Mouse (Mus musculus) urinary bladder, adult 18-20 months (tissue): Measurements from ENCODE around the gene Msl1.
A peak's percentile ranks its signal among the peaks of the same experiment; 100 is the strongest.

ENCODE experiments used
- DNase-seq, 2 experiments: peaks; one replicate each; pipeline ENCODE4 v3.0.0; 2022; ENCODE audit warnings: low spot score in 2 of 2, mixed read lengths in 2 of 2

Gene Msl1

GRCm38 (mm10) chr11:98795015-98795713, at the start of gene Msl1:
Gene Msl1, plus strand, starts transcription at chr11:98795516.
- DNase-seq, result peak; percentile 80 to 84

- DNase-seq, result no peak
Observed at GRCm38 (mm10) chr11:98745932-98746853, 49.1 kb upstream of the Msl1 start.

- DNase-seq, result peak in 1 of 2 experiments; percentile 84
Observed at GRCm38 (mm10) chr11:98746855-98747693, 48.2 kb upstream of the Msl1 start.

DNA sequence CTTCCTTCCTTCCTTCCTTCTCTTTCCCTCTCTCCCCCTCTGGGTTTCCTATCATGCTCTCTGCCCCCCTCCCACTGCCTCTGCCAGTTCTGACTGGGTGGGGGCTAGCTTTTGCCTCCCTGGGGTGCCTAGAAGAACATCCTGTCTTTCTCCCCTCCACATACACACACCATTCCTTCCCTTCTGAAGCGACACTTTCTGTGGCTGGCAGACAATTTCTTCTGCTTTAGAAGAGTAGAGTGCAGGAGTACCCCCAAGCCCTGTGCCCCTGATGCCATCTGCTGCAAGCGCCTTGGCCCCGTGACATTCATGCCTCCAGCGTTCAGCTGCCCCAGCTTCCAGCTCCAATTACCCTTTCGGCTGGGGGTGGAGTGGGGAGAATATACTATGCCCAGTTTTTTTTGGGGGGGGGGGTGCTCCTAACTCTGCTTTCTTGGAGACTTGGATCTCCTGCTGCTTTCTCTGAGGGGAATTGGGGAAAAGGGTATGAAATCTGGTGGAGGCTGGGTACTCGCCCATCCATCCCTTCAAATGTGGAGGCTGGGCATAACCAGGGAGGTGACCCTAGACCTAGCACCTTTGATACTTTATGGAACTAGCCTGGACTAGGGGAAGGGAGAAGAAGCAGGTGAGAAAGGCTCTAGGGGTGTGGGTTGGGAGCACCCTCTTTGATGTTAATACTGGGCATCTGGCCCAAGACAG, 47.4 kb upstream of the Msl1 start:
- DNase-seq, result no peak

DNA sequence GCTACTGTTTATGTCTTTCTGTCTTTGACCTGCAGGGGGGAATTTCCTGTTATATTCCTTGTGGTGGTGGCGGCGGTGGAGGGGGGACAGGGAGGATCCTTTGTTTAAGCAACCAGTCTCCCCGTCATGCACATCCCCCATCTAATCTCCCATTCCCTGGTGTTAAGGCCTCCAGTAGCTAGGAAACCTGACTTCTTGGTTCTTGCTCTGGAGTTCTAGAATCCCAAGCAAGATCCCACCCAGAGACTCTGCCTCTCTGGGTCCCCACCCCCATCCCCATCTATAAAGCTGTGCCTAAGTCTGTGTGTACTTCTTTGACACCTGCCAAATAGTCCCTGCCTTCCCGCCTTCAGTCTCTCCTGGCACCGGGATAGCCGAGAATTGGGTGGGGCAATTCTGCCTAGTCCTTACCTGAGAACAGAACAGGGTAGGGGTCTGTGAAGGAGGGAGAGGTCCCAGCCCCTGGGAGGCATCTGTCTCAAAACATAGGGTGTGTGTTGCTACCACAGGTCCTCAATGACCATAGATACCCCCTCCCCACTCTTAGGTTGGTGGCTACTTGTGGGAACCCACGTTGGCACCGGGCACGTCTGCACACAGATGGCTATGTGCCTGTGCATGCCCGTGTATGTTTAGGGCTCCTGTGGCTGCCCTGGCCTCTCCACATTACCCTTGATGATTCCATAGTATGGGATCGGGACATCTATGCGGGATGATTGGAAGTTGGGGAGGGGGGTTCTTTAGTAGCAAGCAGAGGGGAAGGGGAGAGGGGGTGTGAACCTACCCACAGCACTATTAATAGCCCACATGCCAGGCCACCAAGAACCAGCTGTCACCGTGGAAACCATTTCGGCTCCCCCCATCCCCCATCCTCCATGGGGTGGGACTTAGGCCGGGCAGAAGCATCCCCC, 46.6 kb upstream of the Msl1 start:
- DNase-seq, result no peak

DNA sequence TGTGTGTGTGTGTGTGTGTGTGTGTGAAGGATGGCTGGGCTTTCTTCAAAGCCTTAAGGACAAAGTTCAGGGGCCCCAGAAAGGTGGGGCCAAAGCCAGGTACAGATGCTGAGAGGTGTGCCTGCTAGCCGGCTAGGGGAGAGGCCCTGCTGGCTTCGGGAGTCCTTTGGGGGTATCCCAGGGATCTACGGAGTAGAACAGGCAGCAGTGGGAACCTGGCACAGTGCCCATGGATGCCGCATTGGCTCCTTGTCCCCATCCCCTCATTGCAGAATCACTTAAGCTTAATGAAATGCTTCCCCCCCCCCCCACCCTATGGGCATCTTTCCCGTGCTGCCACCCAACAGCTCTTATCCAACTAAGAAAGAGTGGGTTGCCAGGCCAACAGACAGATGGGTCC, 45.6 kb upstream of the Msl1 start:
- DNase-seq, result no peak

DNA sequence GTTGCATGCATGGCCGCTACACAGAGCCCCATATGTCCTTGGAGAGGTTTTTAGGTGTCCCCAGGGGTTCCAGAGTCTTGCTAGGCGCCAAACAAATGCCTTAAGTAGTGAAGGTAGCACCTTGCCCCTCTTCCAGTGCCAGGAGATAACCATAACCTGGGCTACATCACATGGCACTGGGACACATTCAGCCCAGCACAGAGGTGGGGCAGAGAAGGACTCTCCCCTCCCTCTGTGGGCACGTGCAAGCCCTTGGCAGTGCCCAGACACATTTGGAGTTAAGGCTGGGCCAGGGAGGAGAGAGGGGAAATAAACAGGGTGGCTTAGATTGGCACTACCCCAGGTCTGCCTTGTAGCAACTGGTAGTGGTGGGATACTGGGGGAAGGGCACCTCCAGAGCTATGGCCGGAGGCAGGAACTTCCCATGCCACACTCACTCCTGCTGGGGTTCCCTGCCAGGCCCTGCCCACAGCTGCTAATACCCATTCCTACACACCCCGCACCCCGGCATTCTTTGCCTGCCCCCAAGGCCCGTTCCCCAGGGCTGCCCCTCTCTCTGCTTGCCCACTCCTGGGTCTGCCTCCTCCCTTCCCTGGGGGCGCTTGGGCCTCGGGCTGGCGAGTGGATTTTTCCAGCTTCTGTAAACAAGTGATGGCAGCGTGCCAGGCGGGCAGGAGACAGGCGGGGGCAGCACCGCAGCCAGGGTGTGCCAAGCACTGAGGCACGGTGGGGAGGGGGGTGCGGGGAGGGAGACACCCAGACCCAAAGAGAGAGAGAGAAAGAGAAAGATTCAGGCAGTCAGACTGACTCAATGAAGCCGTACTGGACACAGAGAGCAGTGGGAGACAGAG, 44.7 kb upstream of the Msl1 start:
- DNase-seq, result no peak

DNA sequence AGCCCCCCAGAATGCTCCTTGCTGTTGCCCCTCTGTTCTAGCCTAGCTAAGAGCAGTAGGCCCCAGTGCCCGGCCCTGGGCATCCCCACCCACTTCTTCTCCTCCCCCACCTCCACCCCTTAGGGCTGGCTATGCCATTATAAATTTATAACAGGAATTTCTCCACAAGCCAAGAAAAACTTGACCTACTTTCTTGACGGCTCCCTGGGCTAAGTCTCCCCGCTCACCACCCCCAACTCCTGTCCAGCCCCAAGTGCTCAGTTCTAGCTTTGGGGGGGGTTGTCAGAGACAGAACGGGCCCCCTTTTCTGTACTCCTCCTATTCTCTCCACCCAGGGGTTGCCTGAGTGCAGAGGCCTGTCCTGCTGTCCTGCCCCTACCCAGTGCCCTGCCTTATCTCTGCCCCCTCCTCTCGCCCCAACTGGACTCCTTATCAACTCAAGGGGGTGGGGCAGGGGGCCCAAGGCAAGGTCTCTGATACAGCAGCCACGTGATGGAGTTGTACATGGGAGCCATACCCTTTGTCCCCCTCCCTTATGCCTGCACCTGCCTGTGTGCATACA, 44.0 kb upstream of the Msl1 start:
- no peak for DNase-seq

- DNase-seq, result no peak
Observed at GRCm38 (mm10) chr11:98752562-98753140, 42.7 kb upstream of the Msl1 start.

DNA sequence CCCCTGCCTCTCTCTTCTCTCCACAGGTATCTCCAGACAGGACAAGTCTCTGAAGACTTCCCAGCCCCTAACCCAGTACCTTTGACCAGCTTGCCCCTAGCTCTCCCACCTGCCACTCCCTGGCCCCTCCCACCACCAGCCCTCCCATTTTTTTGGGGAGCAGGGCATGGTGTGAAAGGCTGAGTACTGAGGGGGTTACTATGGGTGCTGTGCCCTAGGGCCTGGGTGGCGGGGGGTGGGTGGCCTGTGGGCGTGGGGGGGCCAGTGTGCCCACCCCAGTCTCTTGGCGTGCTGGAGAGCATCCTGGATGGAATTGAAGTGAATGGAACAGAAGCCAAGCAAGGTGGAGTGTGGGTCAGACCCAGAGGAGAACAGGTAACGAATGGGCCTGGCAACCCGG, 42.1 kb upstream of the Msl1 start:
- no peak for DNase-seq

GRCm38 (mm10) chr11:98754151-98754620, 41.1 kb upstream of the Msl1 start:
- no peak for DNase-seq

DNA sequence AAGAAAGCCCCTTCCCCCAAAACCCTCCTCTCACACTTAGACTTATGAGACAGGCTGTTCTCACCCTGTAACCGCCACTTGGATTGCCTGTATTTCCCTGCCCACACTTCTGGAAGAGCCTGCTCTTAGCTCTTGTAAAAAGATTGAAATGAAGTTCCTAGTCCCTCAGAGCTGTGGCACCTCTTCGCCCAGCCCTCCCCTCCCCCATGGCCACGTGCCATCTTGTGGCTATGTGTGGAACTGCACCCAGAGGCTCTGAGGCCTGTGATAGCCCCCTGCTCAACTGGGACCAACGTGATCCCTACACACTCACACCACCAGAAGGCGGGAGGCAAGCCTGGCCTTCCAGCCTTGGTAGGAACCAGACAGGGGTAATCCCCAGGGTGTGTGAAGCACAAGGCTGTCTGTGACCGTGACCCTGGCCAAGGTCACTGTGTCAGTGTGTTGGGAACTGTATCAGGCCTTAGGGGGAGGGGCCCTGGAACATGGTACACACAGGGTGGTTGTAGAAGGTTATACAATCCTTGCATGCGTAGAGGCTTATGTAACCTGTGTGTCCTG, 40.6 kb upstream of the Msl1 start:
- no peak for DNase-seq

- DNase-seq, result no peak
Observed at GRCm38 (mm10) chr11:98755726-98756380, 39.5 kb upstream of the Msl1 start.

GRCm38 (mm10) chr11:98756711-98757110, 38.6 kb upstream of the Msl1 start:
- no peak for DNase-seq

DNA sequence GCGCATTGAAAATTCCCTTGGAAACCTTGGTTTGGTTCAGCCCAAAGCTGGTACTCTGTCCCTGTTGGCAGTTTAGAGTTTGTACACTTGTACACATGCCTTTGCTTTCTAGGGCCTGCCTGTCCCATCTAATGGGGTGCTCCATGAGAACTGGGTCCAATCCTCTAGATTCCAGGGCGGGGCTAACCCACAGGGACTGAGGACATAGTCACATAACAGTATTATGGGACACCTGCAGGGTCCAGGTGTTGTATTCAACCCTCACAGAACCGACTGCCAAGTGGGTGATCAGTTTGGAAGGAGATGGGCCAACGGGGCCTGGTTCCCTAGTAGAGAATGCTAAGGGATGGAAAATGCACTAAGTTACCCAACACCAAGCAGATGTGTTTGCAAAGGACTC, 33.4 kb upstream of the Msl1 start:
- DNase-seq, result no peak

GRCm38 (mm10) chr11:98762756-98763501, 32.4 kb upstream of the Msl1 start:
- DNase-seq, result no peak

GRCm38 (mm10) chr11:98763502-98763861, 31.8 kb upstream of the Msl1 start:
- DNase-seq, result no peak
